9 mouse cellular contexts compared by ENCODE assay signal in the genomic region with DNA sequence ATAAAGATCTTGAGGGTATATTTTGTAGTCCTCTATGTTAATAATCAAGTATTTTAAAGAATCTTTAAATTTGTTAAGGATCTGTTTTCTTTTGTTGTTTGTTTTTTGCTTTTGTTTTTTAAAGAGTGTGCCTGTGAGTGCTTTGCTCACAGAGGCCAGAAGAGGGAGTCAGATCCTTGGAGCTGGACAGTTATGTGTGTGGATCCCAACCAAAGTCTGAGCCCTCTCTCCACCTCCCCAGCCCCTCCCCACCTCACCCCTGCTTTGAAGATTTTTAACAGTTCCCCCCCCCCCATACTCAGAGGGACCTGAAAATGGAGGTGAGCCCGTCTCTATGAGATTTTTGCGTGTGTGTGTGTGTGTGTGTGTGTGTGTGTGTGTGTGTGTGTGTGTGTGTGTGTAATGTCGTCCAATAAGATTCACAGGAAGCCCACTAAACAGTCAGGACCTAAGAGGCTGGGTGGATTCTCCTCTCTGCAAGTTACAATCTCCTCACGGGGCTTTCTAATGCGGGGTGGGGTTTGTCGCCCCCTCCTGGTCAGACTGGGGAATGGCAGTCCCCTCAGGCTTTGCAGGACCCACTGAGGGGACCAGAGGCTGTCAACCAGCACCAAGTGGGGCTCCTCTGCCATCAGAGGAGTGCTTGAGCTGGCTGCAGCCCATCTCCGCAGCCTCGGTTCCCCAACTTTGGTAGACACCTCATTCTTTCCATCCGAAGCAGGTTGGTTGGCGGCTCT. TPM values are rescaled to one million over a fixed set of nuclear protein-coding genes. Genes with fewer than 3 reads are reported as not detected.
A peak's percentile ranks its signal among the peaks of the same experiment; 100 is the strongest.
DNase-seq lines count a peak whose midpoint lies in the region; ATAC-seq and TF ChIP-seq lines count a peak whose summit lies in the region.
"Had no signal": no experiment of that assay in that cellular context is flagged by ENCODE, and none has a peak within 500 bp of the region (broad histone marks: within the 10 kb centered on the region; RNA-seq: fewer than 3 reads in every experiment).

No protein-coding gene starts in this region.

- TF ChIP-seq POLR2A in limb, embryonic 14.5 days (IDR thresholded peaks at IDR 0.05; ENCODE audit: borderline replicate concordance, extremely low read depth, insufficient read depth, insufficient read length): no peak
- no peak for TF ChIP-seq POLR2A in olfactory bulb, adult 2 months (IDR thresholded peaks at IDR 0.05; ENCODE audit: insufficient read depth, low read depth, low read length)

- no peaks in the 10 kb centered on the region for H3K9me3 ChIP-seq in midbrain, embryonic 10.5 days (replicated peaks)
- no peaks in the 10 kb centered on the region for H3K9me3 ChIP-seq in midbrain, embryonic 15.5 days
- H3K9me3 ChIP-seq in embryonic facial prominence, embryonic 12.5 days: no peaks in the 10 kb centered on the region
- no peaks in the 10 kb centered on the region for H3K9me3 ChIP-seq in limb, embryonic 14.5 days (ENCODE audit: control insufficient read depth, low read length)

- no peaks in the 10 kb centered on the region for H3K27me3 ChIP-seq in midbrain, embryonic 10.5 days (ENCODE audit: low read depth, poor library complexity, severe bottlenecking)
- H3K27me3 ChIP-seq in midbrain, embryonic 15.5 days (replicated peaks): no peaks in the 10 kb centered on the region
- no peaks in the 10 kb centered on the region for H3K27me3 ChIP-seq in embryonic facial prominence, embryonic 12.5 days
- no peaks in the 10 kb centered on the region for H3K27me3 ChIP-seq in limb, embryonic 14.5 days (ENCODE audit: control insufficient read depth, insufficient read depth, low read length)

- no peak overlapping the region for H3K4me3 ChIP-seq in midbrain, embryonic 10.5 days
- H3K4me3 ChIP-seq in midbrain, embryonic 15.5 days: no peak overlapping the region
- no peak overlapping the region for H3K4me3 ChIP-seq in embryonic facial prominence, embryonic 12.5 days
- H3K4me3 ChIP-seq in limb, embryonic 14.5 days (replicated peaks; ENCODE audit: low read length): no peak overlapping the region
- no peak overlapping the region for H3K4me3 ChIP-seq in olfactory bulb, adult 2 months (ENCODE audit: insufficient read depth, low read depth, low read length)
- H3K4me3 ChIP-seq: erythroblast, embryonic 14.5 days had no signal

- ATAC-seq in midbrain, embryonic 15.5 days (replicated peaks): no peak
- no peak for ATAC-seq in embryonic facial prominence, embryonic 12.5 days (ENCODE audit: insufficient number of reproducible peaks, insufficient read depth, low FRiP score, low TSS enrichment)
- no peak for ATAC-seq in limb, embryonic 14.5 days (ENCODE audit: low FRiP score, low read depth)

- 0 out of 2 replicates have a peak, but pooled peaks cover 7% of the 10 kb centered on the region for H3K4me1 ChIP-seq in midbrain, embryonic 10.5 days
- H3K4me1 ChIP-seq in midbrain, embryonic 15.5 days: no peaks in the 10 kb centered on the region
- H3K4me1 ChIP-seq in embryonic facial prominence, embryonic 12.5 days: peaks cover 3% of the 10 kb centered on the region; the same call in 1 of the 2 replicates
- peaks cover 23% of the 10 kb centered on the region for H3K4me1 ChIP-seq in limb, embryonic 14.5 days (ENCODE audit: control insufficient read depth, insufficient read depth, low read length)
- peaks cover 3% of the 10 kb centered on the region for H3K4me1 ChIP-seq in olfactory bulb, adult 2 months (ENCODE audit: control insufficient read depth, insufficient read depth, low read length)

- H3K9ac ChIP-seq in midbrain, embryonic 15.5 days: no peak overlapping the region
- H3K9ac ChIP-seq in embryonic facial prominence, embryonic 12.5 days: no peak overlapping the region
- no peak overlapping the region for H3K9ac ChIP-seq in limb, embryonic 14.5 days (ENCODE audit: low read depth, low read length, severe bottlenecking)

- H3K4me2 ChIP-seq in midbrain, embryonic 15.5 days: no peak overlapping the region
- no peak overlapping the region for H3K4me2 ChIP-seq in embryonic facial prominence, embryonic 12.5 days (replicated peaks)
- H3K4me2 ChIP-seq in limb, embryonic 14.5 days (replicated peaks; ENCODE audit: low read depth, low read length, severe bottlenecking): no peak overlapping the region

- WGBS in midbrain, embryonic 10.5 days: 32% methylated on average over 10 of the region's 10 CpGs
- whole genome bisulfite sequencing in midbrain, embryonic 15.5 days: 35% methylated on average over 10 of the region's 10 CpGs
- 36% methylated on average over 9 of the region's 10 CpGs for WGBS in embryonic facial prominence, embryonic 12.5 days
- WGBS in limb, embryonic 14.5 days: 37% methylated on average over 9 of the region's 10 CpGs
- WGBS in olfactory bulb, adult 2 months: 35% methylated on average over 10 of the region's 10 CpGs

- intact Hi-C loops in heart, postnatal 36 days (cut with DNase I): loop anchor here (1.0 to 2.0 kb wide), 3 partner anchors 47 to 100 kb away; a partner anchor contains a TSS

- TF ChIP-seq CTCF in olfactory bulb, adult 2 months (IDR thresholded peaks at IDR 0.05; ENCODE audit: insufficient read depth, low read depth, low read length): peak; percentile 74

- peak; percentile 60 for DNase-seq in midbrain, embryonic 10.5 days (ENCODE audit: low spot score)
- DNase-seq in adrenal gland, postnatal 14 days: peak; percentile 85
- DNase-seq in heart, postnatal 36 days: peak; percentile 70 to 74
- peak; percentile 16 for DNase-seq in limb, embryonic 14.5 days (ENCODE audit: low spot score)
- peak; percentile 57 for DNase-seq in urinary bladder, postnatal 14 days (ENCODE audit: low spot score)

- no peaks in the 10 kb centered on the region for H3K36me3 ChIP-seq in midbrain, embryonic 10.5 days
- H3K36me3 ChIP-seq in midbrain, embryonic 15.5 days (replicated peaks): no peaks in the 10 kb centered on the region
- no peaks in the 10 kb centered on the region for H3K36me3 ChIP-seq in embryonic facial prominence, embryonic 12.5 days
- H3K36me3 ChIP-seq in limb, embryonic 14.5 days (ENCODE audit: control insufficient read depth, insufficient read depth, low read length): no peaks in the 10 kb centered on the region

- no peak overlapping the region for H3K27ac ChIP-seq in midbrain, embryonic 10.5 days (replicated peaks)
- H3K27ac ChIP-seq in midbrain, embryonic 15.5 days: no peak overlapping the region
- peak overlapping the region; percentile 63; the same call in 1 of the 2 replicates for H3K27ac ChIP-seq in embryonic facial prominence, embryonic 12.5 days
- H3K27ac ChIP-seq in limb, embryonic 14.5 days (replicated peaks; ENCODE audit: low read depth, low read length): peak overlapping the region; percentile 81
- H3K27ac ChIP-seq in olfactory bulb, adult 2 months (ENCODE audit: insufficient read depth, low read depth, low read length): no peak overlapping the region

RNA-seq across cellular contexts. Expression of a gene that starts 20.3 kb away (rescaled TPM):
- polyA plus RNA-seq in midbrain, embryonic 10.5 days (2016; fragmentation: Nextera tagmentation; extraction: Ambion mirVana): 40.1 and 44.7 TPM in 2 replicates
- polyA plus RNA-seq in midbrain, embryonic 15.5 days (2015; fragmentation: Nextera tagmentation; extraction: Ambion mirVana): 97.7 and 101 TPM in 2 replicates
- 85.2 and 89.0 TPM in 2 replicates for total RNA-seq in adrenal gland, postnatal 14 days (2021)
- 36.7 and 37.7 TPM in 2 replicates for polyA plus RNA-seq in embryonic facial prominence, embryonic 12.5 days (2016; fragmentation: Nextera tagmentation; extraction: Ambion mirVana)
- total RNA-seq in heart, postnatal 36 days (2021): 10 to 100 TPM; 34.2 to 35.6 TPM
- polyA plus RNA-seq in limb, embryonic 14.5 days (2012; rRNA removed): 99.5 and 142 TPM in 2 replicates
- polyA plus RNA-seq in limb, embryonic 14.5 days (2014; fragmentation: Nextera tagmentation; extraction: Ambion mirVana): 72.4 and 81.4 TPM in 2 replicates
- not detected in 2 replicates for polyA plus RNA-seq in olfactory bulb, adult 2 months (2012; ENCODE audit: insufficient read depth, insufficient read length, low replicate concordance, missing spikeins)

RNA-seq across cellular contexts. Expression of a gene that starts 31.7 kb away (rescaled TPM):
- polyA plus RNA-seq in midbrain, embryonic 10.5 days (2016; fragmentation: Nextera tagmentation; extraction: Ambion mirVana): 3.0 and 3.2 TPM in 2 replicates
- polyA plus RNA-seq in midbrain, embryonic 15.5 days (2015; fragmentation: Nextera tagmentation; extraction: Ambion mirVana): 19.2 and 19.5 TPM in 2 replicates
- total RNA-seq in adrenal gland, postnatal 14 days (2021): 10.0 and 13.8 TPM in 2 replicates
- polyA plus RNA-seq in embryonic facial prominence, embryonic 12.5 days (2016; fragmentation: Nextera tagmentation; extraction: Ambion mirVana): 1.7 and 2.2 TPM in 2 replicates
- total RNA-seq in heart, postnatal 36 days (2021): 10 to 100 TPM; 14.3 to 15.8 TPM
- polyA plus RNA-seq in limb, embryonic 14.5 days (2012; rRNA removed): 7.7 and 8.3 TPM in 2 replicates
- 2.9 and 4.4 TPM in 2 replicates for polyA plus RNA-seq in limb, embryonic 14.5 days (2014; fragmentation: Nextera tagmentation; extraction: Ambion mirVana)
- polyA plus RNA-seq in olfactory bulb, adult 2 months (2012; ENCODE audit: insufficient read depth, insufficient read length, low replicate concordance, missing spikeins): 84.6 TPM in 1 of 2 replicates, not detected in the other

RNA-seq across cellular contexts. Expression of a gene that starts 44.1 kb away (rescaled TPM):
- not detected in 2 replicates for polyA plus RNA-seq in midbrain, embryonic 10.5 days (2016; fragmentation: Nextera tagmentation; extraction: Ambion mirVana)
- polyA plus RNA-seq in midbrain, embryonic 15.5 days (2015; fragmentation: Nextera tagmentation; extraction: Ambion mirVana): not detected in 2 replicates
- total RNA-seq in adrenal gland, postnatal 14 days (2021): not detected in 2 replicates
- polyA plus RNA-seq in embryonic facial prominence, embryonic 12.5 days (2016; fragmentation: Nextera tagmentation; extraction: Ambion mirVana): not detected in 2 replicates
- not detected for total RNA-seq in heart, postnatal 36 days (2021)
- polyA plus RNA-seq in limb, embryonic 14.5 days (2012; rRNA removed): not detected in 2 replicates
- 0.22 TPM in 1 of 2 replicates, not detected in the other for polyA plus RNA-seq in limb, embryonic 14.5 days (2014; fragmentation: Nextera tagmentation; extraction: Ambion mirVana)
- polyA plus RNA-seq in olfactory bulb, adult 2 months (2012; ENCODE audit: insufficient read depth, insufficient read length, low replicate concordance, missing spikeins): not detected in 2 replicates
- polyA plus RNA-seq: erythroblast, embryonic 14.5 days had no signal

RNA-seq across cellular contexts. Expression of a gene that starts 44.6 kb away (rescaled TPM):
- polyA plus RNA-seq in midbrain, embryonic 10.5 days (2016; fragmentation: Nextera tagmentation; extraction: Ambion mirVana): 23.1 and 28.3 TPM in 2 replicates
- polyA plus RNA-seq in midbrain, embryonic 15.5 days (2015; fragmentation: Nextera tagmentation; extraction: Ambion mirVana): 2.6 and 3.2 TPM in 2 replicates
- total RNA-seq in adrenal gland, postnatal 14 days (2021): 2.1 TPM in 1 of 2 replicates, not detected in the other
- polyA plus RNA-seq in embryonic facial prominence, embryonic 12.5 days (2016; fragmentation: Nextera tagmentation; extraction: Ambion mirVana): 49.9 and 59.6 TPM in 2 replicates
- 1 to 10 TPM; 1.0 to 1.2 TPM for total RNA-seq in heart, postnatal 36 days (2021)
- polyA plus RNA-seq in limb, embryonic 14.5 days (2012; rRNA removed): 30.4 and 31.0 TPM in 2 replicates
- 27.3 and 44.0 TPM in 2 replicates for polyA plus RNA-seq in limb, embryonic 14.5 days (2014; fragmentation: Nextera tagmentation; extraction: Ambion mirVana)
- polyA plus RNA-seq in olfactory bulb, adult 2 months (2012; ENCODE audit: insufficient read depth, insufficient read length, low replicate concordance, missing spikeins): not detected in 2 replicates
- polyA plus RNA-seq: erythroblast, embryonic 14.5 days had no signal

RNA-seq across cellular contexts. Expression of a gene that starts 55.6 kb away (rescaled TPM):
- not detected in 2 replicates for polyA plus RNA-seq in midbrain, embryonic 10.5 days (2016; fragmentation: Nextera tagmentation; extraction: Ambion mirVana)
- polyA plus RNA-seq in midbrain, embryonic 15.5 days (2015; fragmentation: Nextera tagmentation; extraction: Ambion mirVana): not detected in 2 replicates
- total RNA-seq in adrenal gland, postnatal 14 days (2021): not detected in 2 replicates
- not detected in 2 replicates for polyA plus RNA-seq in embryonic facial prominence, embryonic 12.5 days (2016; fragmentation: Nextera tagmentation; extraction: Ambion mirVana)
- not detected for total RNA-seq in heart, postnatal 36 days (2021)
- not detected in 2 replicates for polyA plus RNA-seq in limb, embryonic 14.5 days (2012; rRNA removed)
- not detected in 2 replicates for polyA plus RNA-seq in limb, embryonic 14.5 days (2014; fragmentation: Nextera tagmentation; extraction: Ambion mirVana)
- polyA plus RNA-seq in olfactory bulb, adult 2 months (2012; ENCODE audit: insufficient read depth, insufficient read length, low replicate concordance, missing spikeins): not detected in 2 replicates
- polyA plus RNA-seq: erythroblast, embryonic 14.5 days had no signal

Comparison
In these comparisons a context has a peak if more than half of its experiments do, and no peak if none do; other contexts are left out.
1. DNase-seq: peak in every context shown above with its lines; median percentile 85 in adrenal gland, postnatal 14 days; 72 in heart, postnatal 36 days; 60 in midbrain, embryonic 10.5 days; 57 in urinary bladder, postnatal 14 days; 16 in limb, embryonic 14.5 days.
2. H3K27ac ChIP-seq: peak in embryonic facial prominence, embryonic 12.5 days (single experiment) and limb, embryonic 14.5 days (single experiment); none in midbrain, embryonic 10.5 days (single experiment), midbrain, embryonic 15.5 days (single experiment) and olfactory bulb, adult 2 months (single experiment).